In genomic region chr5:35595706-35596105, GRCm38 (mm10) we compare ENCODE assay signal across 8 mouse cellular contexts. TPM values are rescaled to one million over a fixed set of nuclear protein-coding genes. Genes with fewer than 3 reads are reported as not detected.
DNase-seq lines count a peak whose midpoint lies in the region; ATAC-seq and TF ChIP-seq lines count a peak whose summit lies in the region.

No protein-coding gene starts in this region.

- intact Hi-C loops in heart, postnatal 25 days (cut with DNase I) = loop anchor here (1.0 to 5.0 kb wide), 5 partner anchors 85 to 263 kb away; no protein-coding TSS in a partner anchor

- no peak for TF ChIP-seq EP300 in ES-Bruce4 (IDR thresholded peaks at IDR 0.05; ENCODE audit: insufficient read depth, low read depth, low read length)

- no peaks in the 10 kb centered on the region for H3K27me3 ChIP-seq in ES-Bruce4 (ENCODE audit: control insufficient read depth, insufficient read depth, low read length, poor library complexity, severe bottlenecking)
- H3K27me3 ChIP-seq in embryonic facial prominence, embryonic 14.5 days (replicated peaks; ENCODE audit: control insufficient read depth, insufficient read depth, low read length) = no peaks in the 10 kb centered on the region

- 30% methylated on average over 4 of the region's 4 CpGs for WGBS in embryonic facial prominence, embryonic 14.5 days

- DNase-seq in adrenal gland, postnatal 4 days (ENCODE audit: low spot score in 2 of 2) = peak; percentile 32 to 56
- peak; percentile 71 for DNase-seq in embryonic facial prominence, embryonic 14.5 days (ENCODE audit: low spot score)
- peak; percentile 38 for DNase-seq in heart, postnatal 25 days (ENCODE audit: low spot score)
- peak; percentile 77 to 86 for DNase-seq in layer of hippocampus, postnatal 10 days (ENCODE audit: low spot score in 2 of 2)
- peak; percentile 34 to 41 for DNase-seq in right cerebral cortex, postnatal 36 days (ENCODE audit: low spot score in 2 of 2)
- DNase-seq in urinary bladder, postnatal 4 days (ENCODE audit: low spot score in 2 of 2) = peak; percentile 59 to 75

- H3K36me3 ChIP-seq in ES-Bruce4 (ENCODE audit: control insufficient read depth, insufficient read depth, low read length, poor library complexity, severe bottlenecking) = no peaks in the 10 kb centered on the region
- H3K36me3 ChIP-seq in embryonic facial prominence, embryonic 14.5 days (ENCODE audit: control insufficient read depth, insufficient read depth, low read length) = peaks cover 53% of the 10 kb centered on the region

- H3K9me3 ChIP-seq in ES-Bruce4 (replicated peaks; ENCODE audit: control insufficient read depth, insufficient read depth, low read length, poor library complexity, severe bottlenecking) = no peaks in the 10 kb centered on the region
- H3K9me3 ChIP-seq in embryonic facial prominence, embryonic 14.5 days (ENCODE audit: control insufficient read depth, low read length) = 0 out of 2 replicates have a peak, but pooled peaks cover 4% of the 10 kb centered on the region

- no peak; the same call in 1 of the 2 replicates for ATAC-seq in embryonic facial prominence, embryonic 14.5 days (ENCODE audit: low read depth)
- peak; percentile 92 for ATAC-seq in megakaryocyte progenitor cell, adult 5-6 weeks (replicated peaks; ENCODE audit: poor library complexity)

- no peak overlapping the region for H3K27ac ChIP-seq in ES-Bruce4 (ENCODE audit: insufficient read depth, low read length)
- H3K27ac ChIP-seq in embryonic facial prominence, embryonic 14.5 days (replicated peaks; ENCODE audit: low read depth, low read length) = no peak overlapping the region

- no peaks in the 10 kb centered on the region for H3K4me1 ChIP-seq in ES-Bruce4 (ENCODE audit: control insufficient read depth, insufficient read depth, low read length)
- H3K4me1 ChIP-seq in embryonic facial prominence, embryonic 14.5 days (ENCODE audit: control insufficient read depth, insufficient read depth, low read length) = no peaks in the 10 kb centered on the region

- H3K4me2 ChIP-seq in embryonic facial prominence, embryonic 14.5 days (ENCODE audit: low read depth, low read length) = no peak overlapping the region

- TF ChIP-seq POLR2A in ES-Bruce4 (IDR thresholded peaks at IDR 0.05; ENCODE audit: insufficient read depth, low read length) = no peak

- H3K9ac ChIP-seq in ES-Bruce4 (ENCODE audit: low read depth, poor library complexity, severe bottlenecking) = no peak overlapping the region
- H3K9ac ChIP-seq in embryonic facial prominence, embryonic 14.5 days (ENCODE audit: low read depth, low read length) = no peak overlapping the region

- H3K4me3 ChIP-seq in ES-Bruce4 (ENCODE audit: low read depth, low read length) = no peak overlapping the region
- H3K4me3 ChIP-seq in embryonic facial prominence, embryonic 14.5 days (ENCODE audit: low read depth, low read length) = no peak overlapping the region

- peak; percentile 99 for TF ChIP-seq CTCF in ES-Bruce4 (IDR thresholded peaks at IDR 0.05; ENCODE audit: low read depth, low read length)

RNA-seq across cellular contexts. Expression of gene Acox3, which starts 12.9 kb away (rescaled TPM):
- polyA plus RNA-seq in ES-Bruce4 (2011; ENCODE audit: insufficient read depth, insufficient read length, low read depth, missing spikeins) = 11.4 and 15.1 TPM in 2 replicates
- total RNA-seq in adrenal gland, postnatal 4 days (2021) = 10 to 100 TPM; 44.0 to 46.6 TPM
- 11.8 and 13.4 TPM in 2 replicates for polyA plus RNA-seq in embryonic facial prominence, embryonic 14.5 days (2014; fragmentation: Nextera tagmentation; extraction: Ambion mirVana)
- total RNA-seq in heart, postnatal 25 days (2021) = 10 to 100 TPM; 23.3 to 27.2 TPM
- total RNA-seq in layer of hippocampus, postnatal 10 days (2021) = 10 to 100 TPM; 26.8 to 31.6 TPM
- total RNA-seq in megakaryocyte progenitor cell, adult 5-6 weeks (2015) = 19.0 and 24.9 TPM in 2 replicates
- total RNA-seq in megakaryocyte progenitor cell, adult 5-6 weeks (2017) = 26.7 and 29.6 TPM in 2 replicates

RNA-seq across cellular contexts. Expression of gene Trmt44, which starts 20.8 kb away (rescaled TPM):
- polyA plus RNA-seq in ES-Bruce4 (2011; ENCODE audit: insufficient read depth, insufficient read length, low read depth, missing spikeins) = 10.2 and 12.5 TPM in 2 replicates
- total RNA-seq in adrenal gland, postnatal 4 days (2021) = 10 to 100 TPM; 11.2 to 12.1 TPM
- 6.6 and 7.1 TPM in 2 replicates for polyA plus RNA-seq in embryonic facial prominence, embryonic 14.5 days (2014; fragmentation: Nextera tagmentation; extraction: Ambion mirVana)
- 1 to 10 TPM; 1.8 to 2.6 TPM for total RNA-seq in heart, postnatal 25 days (2021)
- total RNA-seq in layer of hippocampus, postnatal 10 days (2021) = 1 to 10 TPM; 8.3 to 9.5 TPM
- 6.2 and 8.4 TPM in 2 replicates for total RNA-seq in megakaryocyte progenitor cell, adult 5-6 weeks (2015)
- total RNA-seq in megakaryocyte progenitor cell, adult 5-6 weeks (2017) = 6.3 and 7.5 TPM in 2 replicates
